Mouse (Mus musculus): ENCODE measurements around the gene Optn.

DNA sequence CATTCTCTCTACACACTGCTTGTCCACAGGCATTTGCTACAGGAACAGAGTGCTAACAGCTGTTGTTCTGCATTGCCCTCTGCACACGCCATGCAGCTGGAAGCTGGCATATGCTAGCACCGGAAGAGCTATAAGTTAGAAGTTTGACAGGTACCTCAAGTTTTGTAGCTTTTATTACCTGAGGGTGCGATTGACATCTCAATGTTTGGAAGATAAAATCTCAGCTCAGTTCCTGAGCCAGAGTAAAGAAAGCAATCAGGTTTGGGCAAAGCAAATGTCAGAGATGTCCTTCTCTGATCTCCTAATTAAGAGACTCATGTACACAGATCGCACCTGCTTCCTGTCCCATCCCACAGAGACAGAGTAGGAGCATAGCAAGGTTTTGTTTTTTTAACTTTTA is 77.1 kb downstream of the Optn start:
- TF ChIP-seq CTCF (IDR thresholded peaks at IDR 0.05; ENCODE audit: extremely low read depth, insufficient read depth, low read length) (no peak), POLR2A (IDR thresholded peaks at IDR 0.05; ENCODE audit: extremely low read depth, insufficient read depth, low read length) (no peak)
